Comparison of ENCODE assay signal across 22 mouse cellular contexts in the genomic region with DNA sequence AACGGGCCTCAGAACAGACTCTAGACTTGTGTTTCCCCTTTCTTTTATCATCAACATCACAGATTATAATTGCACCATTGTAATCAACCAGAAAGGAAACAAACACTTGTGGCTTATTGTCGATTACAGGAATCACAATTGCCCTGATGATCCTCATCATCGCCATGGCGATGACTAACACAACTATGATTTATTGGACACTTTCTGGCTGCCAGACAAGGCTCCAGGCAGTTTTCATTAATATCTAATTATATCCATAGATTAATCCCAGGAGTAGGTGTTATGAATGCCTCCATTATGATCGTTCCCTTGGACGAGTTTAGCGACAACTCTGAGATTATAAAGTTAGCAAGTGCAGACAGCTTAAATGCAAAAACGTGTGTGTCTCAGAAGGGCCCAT.
DNase-seq lines count a peak whose midpoint lies in the region; ATAC-seq lines count a peak whose summit lies in the region.
"Had no signal": no experiment of that assay in that cellular context is flagged by ENCODE, and none has a peak within 500 bp of the region (broad histone marks: within the 10 kb centered on the region; RNA-seq: fewer than 3 reads in every experiment).

No protein-coding gene starts in this region.

- H3K4me1 ChIP-seq in forebrain, embryonic 14.5 days (ENCODE audit: control insufficient read depth, insufficient read depth, low read length) = 0 out of 2 replicates have a peak, but pooled peaks cover 3% of the 10 kb centered on the region
- H3K4me1 ChIP-seq in forebrain, embryonic 12.5 days = no peaks in the 10 kb centered on the region
- H3K4me1 ChIP-seq in midbrain, embryonic 14.5 days (ENCODE audit: control insufficient read depth, insufficient read depth, low read length) = no peaks in the 10 kb centered on the region
- H3K4me1 ChIP-seq in midbrain, embryonic 13.5 days (replicated peaks) = no peaks in the 10 kb centered on the region
- H3K4me1 ChIP-seq: embryonic facial prominence, embryonic 15.5 days; intestine, embryonic 15.5 days had no signal

- 51% methylated on average over 8 of the region's 8 CpGs for WGBS in forebrain, embryonic 14.5 days
- WGBS in forebrain, embryonic 12.5 days = 57% methylated on average over 8 of the region's 8 CpGs
- WGBS in midbrain, embryonic 14.5 days = 62% methylated on average over 8 of the region's 8 CpGs
- 68% methylated on average over 8 of the region's 8 CpGs for WGBS in midbrain, embryonic 13.5 days

- H3K36me3 ChIP-seq in forebrain, embryonic 14.5 days (ENCODE audit: control insufficient read depth, insufficient read depth, low read length) = no peaks in the 10 kb centered on the region
- H3K36me3 ChIP-seq in forebrain, embryonic 12.5 days (replicated peaks) = no peaks in the 10 kb centered on the region
- no peaks in the 10 kb centered on the region for H3K36me3 ChIP-seq in midbrain, embryonic 14.5 days (ENCODE audit: control insufficient read depth, insufficient read depth, low read length)
- H3K36me3 ChIP-seq in midbrain, embryonic 13.5 days = no peaks in the 10 kb centered on the region
- H3K36me3 ChIP-seq: embryonic facial prominence, embryonic 15.5 days; G1E; heart, embryonic 13.5 days; intestine, embryonic 15.5 days had no signal

- no peaks in the 10 kb centered on the region for H3K27me3 ChIP-seq in forebrain, embryonic 14.5 days (replicated peaks; ENCODE audit: control insufficient read depth, insufficient read depth, low read length)
- H3K27me3 ChIP-seq in forebrain, embryonic 12.5 days = no peaks in the 10 kb centered on the region
- H3K27me3 ChIP-seq in midbrain, embryonic 14.5 days (ENCODE audit: control insufficient read depth, insufficient read depth, low read length) = no peaks in the 10 kb centered on the region
- no peaks in the 10 kb centered on the region for H3K27me3 ChIP-seq in midbrain, embryonic 13.5 days
- H3K27me3 ChIP-seq: embryonic facial prominence, embryonic 15.5 days; heart, embryonic 13.5 days; intestine, embryonic 15.5 days had no signal

- H3K9ac ChIP-seq in forebrain, embryonic 14.5 days (ENCODE audit: low read length) = no peak overlapping the region
- no peak overlapping the region for H3K9ac ChIP-seq in forebrain, embryonic 12.5 days
- H3K9ac ChIP-seq in midbrain, embryonic 14.5 days (replicated peaks; ENCODE audit: low read length) = no peak overlapping the region
- H3K9ac ChIP-seq in midbrain, embryonic 13.5 days (replicated peaks) = no peak overlapping the region
- H3K9ac ChIP-seq: embryonic facial prominence, embryonic 15.5 days; heart, embryonic 13.5 days; intestine, embryonic 15.5 days had no signal

- H3K4me2 ChIP-seq in forebrain, embryonic 14.5 days (ENCODE audit: low read length) = no peak overlapping the region
- H3K4me2 ChIP-seq in forebrain, embryonic 12.5 days = no peak overlapping the region
- H3K4me2 ChIP-seq in midbrain, embryonic 14.5 days (ENCODE audit: low read length) = no peak overlapping the region
- H3K4me2 ChIP-seq in midbrain, embryonic 13.5 days (replicated peaks) = no peak overlapping the region
- H3K4me2 ChIP-seq: embryonic facial prominence, embryonic 15.5 days; heart, embryonic 13.5 days; intestine, embryonic 15.5 days had no signal

- DNase-seq in forebrain, embryonic 14.5 days (ENCODE audit: low spot score) = peak; percentile 22
- DNase-seq in midbrain, embryonic 14.5 days = peak; percentile 13
- no peak for DNase-seq in ovary, postnatal 10 days (ENCODE audit: low spot score)
- no peak for DNase-seq in adrenal gland, adult 8-10 months
- DNase-seq: adrenal gland, postnatal 14 days; B cell, adult 2 months; cerebellum, adult 2 months; cerebellum, postnatal 10 days; embryo, embryonic 11 days; gastrocnemius, postnatal 36 days; heart, postnatal 36 days had no signal

- no peaks in the 10 kb centered on the region for H3K9me3 ChIP-seq in forebrain, embryonic 14.5 days (replicated peaks; ENCODE audit: control insufficient read depth, low read length)
- no peaks in the 10 kb centered on the region for H3K9me3 ChIP-seq in forebrain, embryonic 12.5 days
- H3K9me3 ChIP-seq in midbrain, embryonic 14.5 days (ENCODE audit: control insufficient read depth, low read length) = no peaks in the 10 kb centered on the region
- no peaks in the 10 kb centered on the region for H3K9me3 ChIP-seq in midbrain, embryonic 13.5 days
- H3K9me3 ChIP-seq: embryonic facial prominence, embryonic 15.5 days; heart, embryonic 13.5 days; intestine, embryonic 15.5 days had no signal

- no peak overlapping the region for H3K4me3 ChIP-seq in forebrain, embryonic 14.5 days (ENCODE audit: low read depth, low read length)
- no peak overlapping the region for H3K4me3 ChIP-seq in forebrain, embryonic 12.5 days (replicated peaks)
- H3K4me3 ChIP-seq in midbrain, embryonic 14.5 days (replicated peaks; ENCODE audit: low read depth, low read length) = no peak overlapping the region
- H3K4me3 ChIP-seq in midbrain, embryonic 13.5 days (replicated peaks) = no peak overlapping the region
- H3K4me3 ChIP-seq: embryonic facial prominence, embryonic 15.5 days; erythroblast, embryonic 14.5 days; heart, embryonic 13.5 days; intestine, embryonic 15.5 days had no signal

- no peak for ATAC-seq in forebrain, embryonic 14.5 days
- ATAC-seq in forebrain, embryonic 12.5 days (ENCODE audit: low FRiP score) = no peak
- no peak for ATAC-seq in midbrain, embryonic 14.5 days (ENCODE audit: low FRiP score, low TSS enrichment)
- ATAC-seq in midbrain, embryonic 13.5 days = no peak
- ATAC-seq in common myeloid progenitor, adult 5-6 weeks (replicated peaks; ENCODE audit: low read depth, poor library complexity, severe bottlenecking) = 0 out of 2 replicates have a peak, but pooled peaks have one; percentile 45
- peak; percentile 25; the same call in 1 of the 2 replicates for ATAC-seq in granulocyte monocyte progenitor cell, adult 5-6 weeks (replicated peaks; ENCODE audit: poor library complexity, severe bottlenecking)
- ATAC-seq: CD4-positive, CD25-positive, alpha-beta regulatory T cell, adult 4 months; hindbrain, postnatal 0 days; intestine, embryonic 15.5 days had no signal

- no peak overlapping the region for H3K27ac ChIP-seq in forebrain, embryonic 14.5 days (ENCODE audit: low read depth, low read length)
- no peak overlapping the region for H3K27ac ChIP-seq in forebrain, embryonic 12.5 days
- no peak overlapping the region for H3K27ac ChIP-seq in midbrain, embryonic 14.5 days (replicated peaks; ENCODE audit: low read depth, low read length)
- H3K27ac ChIP-seq in midbrain, embryonic 13.5 days = no peak overlapping the region
- H3K27ac ChIP-seq: embryonic facial prominence, embryonic 15.5 days; heart, embryonic 13.5 days; hindbrain, postnatal 0 days; intestine, embryonic 15.5 days had no signal

Comparison
In these comparisons a context has a peak if more than half of its experiments do, and no peak if none do; other contexts are left out.
1. ATAC-seq: peak in common myeloid progenitor, adult 5-6 weeks (single experiment) and granulocyte monocyte progenitor cell, adult 5-6 weeks (single experiment); none in forebrain, embryonic 14.5 days (single experiment), forebrain, embryonic 12.5 days (single experiment), midbrain, embryonic 14.5 days (single experiment) and midbrain, embryonic 13.5 days (single experiment).
2. DNase-seq: peak in forebrain, embryonic 14.5 days (single experiment) and midbrain, embryonic 14.5 days (single experiment); none in ovary, postnatal 10 days (single experiment) and adrenal gland, adult 8-10 months (single experiment).